Mouse (Mus musculus) spleen, adult 12 weeks (tissue): Measurements from ENCODE around the gene St6galnac5.

Experiments used
- DNase-seq: peaks from one replicate; pipeline ENCODE4 v3.0.0; 2022; ENCODE audit warnings: low spot score

The St6galnac5 gene

GRCm38 (mm10) chr3:152866035-152866965 lies 115.7 kb downstream of the St6galnac5 start:
- no peak for DNase-seq

- no peak for DNase-seq
Measured at GRCm38 (mm10) chr3:152861978-152862377, 120.1 kb downstream of the St6galnac5 start.

GRCm38 (mm10) chr3:152861450-152861849 lies 120.6 kb downstream of the St6galnac5 start:
- DNase-seq: no peak

- DNase-seq: no peak
Measured at GRCm38 (mm10) chr3:152856095-152856494, 126.0 kb downstream of the St6galnac5 start.

- DNase-seq: no peak
Measured at GRCm38 (mm10) chr3:152855006-152855614, 126.9 kb downstream of the St6galnac5 start.

GRCm38 (mm10) chr3:152843925-152844324 lies 138.1 kb downstream of the St6galnac5 start:
- DNase-seq: no peak

- DNase-seq: no peak
Measured at GRCm38 (mm10) chr3:152842648-152843047, 139.4 kb downstream of the St6galnac5 start.

- no peak for DNase-seq
Measured at GRCm38 (mm10) chr3:152841264-152841663, 140.8 kb downstream of the St6galnac5 start.

GRCm38 (mm10) chr3:152837938-152838337 lies 144.1 kb downstream of the St6galnac5 start:
- no peak for DNase-seq

GRCm38 (mm10) chr3:152837407-152837806 lies 144.6 kb downstream of the St6galnac5 start:
- no peak for DNase-seq

- DNase-seq: no peak
Measured at GRCm38 (mm10) chr3:152832436-152832835, 149.6 kb downstream of the St6galnac5 start.

GRCm38 (mm10) chr3:152831974-152832373 lies 150.1 kb downstream of the St6galnac5 start:
- DNase-seq: no peak

- no peak for DNase-seq
Measured at GRCm38 (mm10) chr3:152831377-152831776, 150.7 kb downstream of the St6galnac5 start.

- DNase-seq: no peak
Measured at GRCm38 (mm10) chr3:152821202-152821601, 160.8 kb downstream of the St6galnac5 start.

GRCm38 (mm10) chr3:152820406-152820805 lies 161.6 kb downstream of the St6galnac5 start:
- DNase-seq: no peak

GRCm38 (mm10) chr3:152815110-152815509 lies 166.9 kb downstream of the St6galnac5 start:
- no peak for DNase-seq

- DNase-seq: no peak
Measured at GRCm38 (mm10) chr3:152813905-152814304, 168.1 kb downstream of the St6galnac5 start.

- no peak for DNase-seq
Measured at GRCm38 (mm10) chr3:152799738-152800431, 182.2 kb downstream of the St6galnac5 start.

GRCm38 (mm10) chr3:152797354-152797753 lies 184.7 kb downstream of the St6galnac5 start:
- no peak for DNase-seq

GRCm38 (mm10) chr3:152796216-152796615 lies 185.8 kb downstream of the St6galnac5 start:
- DNase-seq: no peak

GRCm38 (mm10) chr3:152793006-152793405 lies 189.0 kb downstream of the St6galnac5 start:
- no peak for DNase-seq

- no peak for DNase-seq
Measured at GRCm38 (mm10) chr3:152792601-152793000, 189.4 kb downstream of the St6galnac5 start.
